Mouse (Mus musculus) hindbrain, embryonic 11.5 days (tissue): Measurements from ENCODE around the gene I830077J02Rik. TPM values are rescaled to one million over a fixed set of nuclear protein-coding genes. Genes with fewer than 3 reads are reported as not detected.
"Not testable (repeated sequence)": the region's sequence is repeated elsewhere in the genome, so short reads cannot be mapped to it uniquely, and the experiment has no call there.

Source experiments
- ATAC-seq: fragments of 200-750 bp; cut with Nextera tagmentation; 2 replicates; pipeline ENCODE4 v1.8.0; 2017; ENCODE audit warnings: mild to moderate bottlenecking, moderate TSS enrichment, moderate library complexity; ENCODE audit not compliant: low FRiP score
- DNase-seq: peaks from one replicate; pipeline ENCODE4 v3.0.0-alpha.2; 2015; ENCODE audit warnings: low spot score
- H3K27ac ChIP-seq: fragments of 300-500 bp; sonication (generic); 2 replicates; pipeline ENCODE4 v1.5.1; 2014; ENCODE audit warnings: mild to moderate bottlenecking, low read depth, low read length
- H3K27me3 ChIP-seq: fragments of 300-500 bp; sonication (generic); 2 replicates; pipeline ENCODE4 v1.6.1; 2014; ENCODE audit warnings: mild to moderate bottlenecking, low read length, moderate library complexity, mixed read lengths; ENCODE audit not compliant: control insufficient read depth, insufficient read depth
- H3K36me3 ChIP-seq: fragments of 300-500 bp; sonication (generic); 2 replicates; pipeline ENCODE4 v1.6.1; 2014; ENCODE audit warnings: mild to moderate bottlenecking, low read length, moderate library complexity, mixed read lengths; ENCODE audit not compliant: control insufficient read depth, insufficient read depth
- H3K4me1 ChIP-seq: fragments of 300-500 bp; sonication (generic); replicated peaks from 2 replicates; pipeline ENCODE4 v1.6.1; 2014; ENCODE audit warnings: low read length, mixed read lengths; ENCODE audit not compliant: control insufficient read depth, insufficient read depth
- H3K4me2 ChIP-seq: fragments of 300-500 bp; sonication (generic); replicated peaks from 2 replicates; pipeline ENCODE4 v1.6.1; 2014; ENCODE audit warnings: mild to moderate bottlenecking, low read depth, low read length
- H3K4me3 ChIP-seq: fragments of 300-500 bp; sonication (generic); 2 replicates; pipeline ENCODE4 v1.5.1; 2014; ENCODE audit warnings: low read depth, low read length
- H3K9ac ChIP-seq: fragments of 300-500 bp; sonication (generic); 2 replicates; pipeline ENCODE4 v1.6.1; 2014; ENCODE audit warnings: low read depth, low read length
- H3K9me3 ChIP-seq: fragments of 300-500 bp; sonication (generic); 2 replicates; pipeline ENCODE4 v1.6.1; 2016; ENCODE audit warnings: low read length; ENCODE audit not compliant: control insufficient read depth
- WGBS: fragments of 180-500 bp; shearing (Covaris S2); extraction: QIAGEN DNeasy Blood & Tissue Kit; methylation state at CpG from one replicate; pipeline ENCODE4 v1.1.7; 2014; 5-methylcytosine and 5-hydroxymethylcytosine counted together
- polyA plus RNA-seq: library from polyadenylated mRNA; unstranded; fragments of >200 nt; fragmentation: Nextera tagmentation; extraction: Ambion mirVana; gene quantifications from 2 replicates; pipeline ENCODE4 v1.2.1, GENCODE M21; 2014

The I830077J02Rik gene
- polyA plus RNA-seq, 1 experiment from 2014 or later: 0.97 TPM

DNA sequence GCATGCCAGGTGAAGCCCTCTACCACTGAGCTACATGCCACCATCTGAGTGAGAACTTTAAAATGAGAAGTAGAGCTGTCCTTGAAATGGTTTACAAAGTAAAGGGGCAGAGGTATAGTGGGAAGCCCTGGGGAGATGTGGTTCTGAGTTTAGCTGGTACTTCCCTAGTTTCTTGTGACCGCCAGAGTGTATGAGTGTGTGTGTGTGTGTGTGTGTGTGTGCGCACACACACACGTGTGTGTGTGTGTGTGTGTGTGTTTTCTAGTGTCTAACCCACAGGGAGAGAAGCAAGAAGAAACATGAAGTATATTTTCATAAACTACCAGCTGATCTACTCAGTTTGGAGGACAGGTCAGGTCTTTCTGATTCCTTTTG lies 4.3 kb downstream of the I830077J02Rik start:
- H3K9ac ChIP-seq: no peak overlapping the region
- ATAC-seq (no peak), DNase-seq (no peak)
- H3K4me1 ChIP-seq: no peaks in the 10 kb centered on the region
- H3K27ac ChIP-seq: no peak overlapping the region
- no peak overlapping the region for H3K4me2 ChIP-seq
- H3K4me3 ChIP-seq: no peak overlapping the region
- no peaks in the 10 kb centered on the region for H3K27me3 ChIP-seq
- WGBS: 92% methylated on average over 3 of the region's 3 CpGs
- no peaks in the 10 kb centered on the region for H3K9me3 ChIP-seq
- no peaks in the 10 kb centered on the region for H3K36me3 ChIP-seq

DNA sequence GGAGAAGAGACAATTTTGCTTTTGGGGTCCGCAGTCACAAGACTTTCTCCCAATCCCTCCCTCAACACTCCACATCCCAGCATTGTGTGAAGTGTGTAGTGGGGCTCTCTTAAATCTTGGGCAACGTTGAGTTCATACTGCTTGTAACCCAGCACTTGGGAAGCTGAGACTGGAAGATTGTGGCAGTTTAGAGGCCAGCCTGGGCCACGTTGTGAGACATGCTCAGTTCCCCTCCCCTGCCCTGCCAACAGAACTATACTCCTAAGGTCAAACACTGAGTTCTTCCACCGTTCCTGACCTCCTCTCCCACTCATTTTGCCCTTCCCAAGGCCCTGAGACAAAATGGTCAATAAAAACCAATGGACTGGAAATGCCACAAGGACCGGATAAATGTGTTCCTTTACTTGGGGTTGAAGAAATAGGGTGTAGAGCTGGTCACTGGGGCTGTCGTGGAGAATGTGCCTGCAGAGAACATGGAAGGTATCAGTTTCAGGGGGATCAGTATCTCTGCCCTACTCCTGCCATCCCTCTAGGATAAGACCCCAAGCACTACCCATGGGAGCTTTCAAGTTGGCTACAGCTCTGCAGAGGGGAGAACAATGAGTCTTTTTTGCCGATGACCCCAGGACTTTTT lies 4.8 kb downstream of the I830077J02Rik start:
- H3K4me2 ChIP-seq: no peak overlapping the region
- H3K9me3 ChIP-seq: no peaks in the 10 kb centered on the region
- no peaks in the 10 kb centered on the region for H3K36me3 ChIP-seq
- no peaks in the 10 kb centered on the region for H3K27me3 ChIP-seq
- DNase-seq (no peak), ATAC-seq (no peak)
- no peak overlapping the region for H3K4me3 ChIP-seq
- WGBS: 85% methylated on average over 7 of the region's 7 CpGs
- H3K9ac ChIP-seq: no peak overlapping the region
- no peak overlapping the region for H3K27ac ChIP-seq
- no peaks in the 10 kb centered on the region for H3K4me1 ChIP-seq

DNA sequence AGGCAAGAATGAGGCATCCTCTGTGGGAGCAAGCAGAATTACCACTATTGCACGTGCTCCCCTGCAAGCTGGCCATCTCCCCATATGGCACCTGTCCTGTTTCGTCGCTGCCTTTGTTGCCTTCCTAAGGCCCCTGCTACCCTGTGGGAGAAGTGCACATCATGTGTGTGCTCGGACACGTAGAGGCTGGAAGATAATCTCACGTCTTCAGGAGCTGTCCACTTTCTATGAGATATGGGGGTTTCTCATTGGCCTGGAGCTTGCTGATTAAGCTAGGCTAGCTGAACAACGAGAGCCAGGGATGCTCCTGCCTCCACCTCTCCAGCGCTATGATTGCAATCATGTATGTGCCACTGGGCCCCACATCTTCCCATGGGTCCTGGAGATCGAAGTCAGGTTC lies 7.8 kb downstream of the I830077J02Rik start:
- Histone ChIP-seq H3K36me3 (no peaks in the 10 kb centered on the region), H3K9me3 (no peaks in the 10 kb centered on the region), H3K4me1 (no peaks in the 10 kb centered on the region), H3K27ac (no peak overlapping the region), H3K4me2 (no peak overlapping the region), H3K9ac (no peak overlapping the region), H3K4me3 (no peak overlapping the region), H3K27me3 (no peaks in the 10 kb centered on the region)
- WGBS: 90% methylated on average over 9 of the region's 9 CpGs
- ATAC-seq: no peak
- no peak for DNase-seq

DNA sequence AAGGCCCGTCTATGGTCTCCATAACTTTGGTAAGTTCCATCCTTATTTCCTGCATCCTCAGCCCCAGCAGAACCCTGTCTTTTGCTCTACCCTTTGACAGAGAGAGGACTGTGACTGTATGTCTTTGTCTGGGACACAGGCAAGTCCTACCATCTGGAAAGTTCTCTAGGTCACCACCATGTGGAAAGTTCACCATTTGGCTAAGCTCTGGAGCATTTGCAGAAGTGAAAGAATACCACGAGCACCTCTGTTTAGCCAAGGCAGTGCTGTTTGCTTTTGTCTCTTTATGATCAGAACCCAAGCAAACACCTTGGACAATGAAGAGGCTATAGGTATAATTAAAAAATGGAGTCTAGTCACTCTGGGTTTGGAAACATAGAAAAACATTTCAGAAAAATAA lies 10.5 kb downstream of the I830077J02Rik start:
- Histone ChIP-seq H3K27me3 (no peaks in the 10 kb centered on the region), H3K4me3 (no peak overlapping the region), H3K4me1 (no peaks in the 10 kb centered on the region), H3K27ac (no peak overlapping the region), H3K9ac (no peak overlapping the region), H3K4me2 (no peak overlapping the region), H3K36me3 (no peaks in the 10 kb centered on the region), H3K9me3 (no peaks in the 10 kb centered on the region)
- DNase-seq: no peak
- no peak for ATAC-seq
- 85% methylated on average over 2 of the region's 2 CpGs for WGBS

DNA sequence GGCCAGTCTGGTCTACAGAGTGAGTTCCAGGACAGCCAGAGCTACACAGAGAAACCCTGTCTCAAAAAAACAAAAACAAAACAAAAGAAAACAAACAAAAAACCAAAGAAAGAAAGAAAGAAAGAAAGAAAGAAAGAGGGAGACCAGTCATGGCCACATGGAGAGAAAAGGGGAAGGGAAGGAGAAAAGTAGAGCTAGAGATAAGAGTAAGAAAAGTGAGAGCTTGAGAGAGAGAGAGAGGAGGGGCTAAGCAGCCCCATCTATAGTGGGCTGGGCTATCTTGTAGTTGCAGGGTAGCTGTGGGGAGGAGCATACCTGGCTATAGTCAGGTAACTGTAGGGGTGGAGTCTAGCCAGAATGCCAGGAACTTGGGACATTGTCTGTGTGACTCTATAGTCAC lies 11.7 kb downstream of the I830077J02Rik start:
- not testable (repeated sequence) for H3K27me3 ChIP-seq, DNase-seq, H3K4me2 ChIP-seq, H3K27ac ChIP-seq, H3K9me3 ChIP-seq, H3K4me3 ChIP-seq, ATAC-seq, H3K4me1 ChIP-seq, H3K9ac ChIP-seq, H3K36me3 ChIP-seq

DNA sequence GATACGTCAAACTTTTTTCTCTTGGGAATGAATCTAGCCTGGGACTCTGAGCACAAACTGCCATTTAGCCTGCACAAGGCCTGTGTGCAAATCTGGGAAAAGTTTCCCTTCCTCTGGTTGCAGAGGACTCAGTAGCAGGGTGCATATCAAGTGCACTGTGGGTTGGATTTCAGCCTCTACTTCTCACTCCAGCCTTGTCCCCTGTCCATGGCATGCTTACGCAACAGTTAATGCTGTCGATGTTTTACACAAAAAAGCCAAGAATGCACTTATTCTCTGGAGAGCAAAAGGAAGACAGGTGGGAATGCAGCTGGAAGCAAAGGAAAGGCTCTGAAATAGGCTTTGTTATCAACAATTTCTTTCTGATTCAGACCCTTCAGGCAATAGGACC lies 14.1 kb downstream of the I830077J02Rik start:
- DNase-seq: no peak
- 77% methylated on average over 3 of the region's 3 CpGs for WGBS
- H3K36me3 ChIP-seq: no peaks in the 10 kb centered on the region

DNA sequence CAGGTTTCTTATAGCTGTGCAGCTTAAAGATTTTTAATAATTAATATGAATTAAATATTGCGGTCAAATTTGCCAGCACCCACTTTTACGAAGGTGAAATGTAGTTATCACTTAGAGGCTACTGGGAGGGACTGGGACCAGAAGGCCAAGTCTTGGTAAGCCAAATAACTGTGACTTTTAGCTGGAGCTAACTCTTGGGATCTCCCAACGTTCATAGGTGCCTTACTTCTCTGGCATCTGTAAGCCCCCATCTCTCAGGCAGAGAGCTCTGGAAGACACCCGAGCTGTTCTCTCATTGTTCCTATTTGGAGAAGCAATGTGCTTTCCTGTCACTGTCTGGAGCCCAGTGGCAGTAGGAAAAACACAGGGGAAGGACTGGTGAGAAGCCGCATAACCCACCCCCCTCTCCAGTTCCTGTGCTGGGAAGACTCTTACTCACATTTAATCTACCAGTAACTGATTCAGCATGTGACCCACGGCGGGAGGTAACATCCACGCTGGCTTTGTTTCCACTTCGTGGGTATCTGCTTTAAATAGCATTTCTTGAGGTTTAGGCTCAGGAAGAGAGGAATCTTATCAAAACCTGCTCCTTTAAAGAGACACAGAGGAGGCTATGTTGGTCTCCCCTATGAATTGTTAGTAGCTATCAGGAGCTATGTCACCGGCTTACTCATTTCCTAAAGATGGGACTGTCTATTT lies 14.7 kb downstream of the I830077J02Rik start:
- ATAC-seq: no peak
- no peak overlapping the region for H3K4me2 ChIP-seq
- no peak overlapping the region for H3K9ac ChIP-seq
- DNase-seq: no peak
- no peak overlapping the region for H3K4me3 ChIP-seq
- H3K4me1 ChIP-seq: no peaks in the 10 kb centered on the region
- 63% methylated on average over 10 of the region's 10 CpGs for WGBS
- H3K27me3 ChIP-seq: no peaks in the 10 kb centered on the region
- H3K9me3 ChIP-seq: no peaks in the 10 kb centered on the region
- H3K27ac ChIP-seq: no peak overlapping the region
- no peaks in the 10 kb centered on the region for H3K36me3 ChIP-seq

More for the DNA sequence above, 14.1 kb downstream of the I830077J02Rik start:
- Histone ChIP-seq H3K9me3 (no peaks in the 10 kb centered on the region), H3K4me2 (no peak overlapping the region), H3K9ac (no peak overlapping the region), H3K4me3 (no peak overlapping the region), H3K27ac (no peak overlapping the region), H3K4me1 (no peaks in the 10 kb centered on the region), H3K27me3 (no peaks in the 10 kb centered on the region)
- ATAC-seq: no peak

DNA sequence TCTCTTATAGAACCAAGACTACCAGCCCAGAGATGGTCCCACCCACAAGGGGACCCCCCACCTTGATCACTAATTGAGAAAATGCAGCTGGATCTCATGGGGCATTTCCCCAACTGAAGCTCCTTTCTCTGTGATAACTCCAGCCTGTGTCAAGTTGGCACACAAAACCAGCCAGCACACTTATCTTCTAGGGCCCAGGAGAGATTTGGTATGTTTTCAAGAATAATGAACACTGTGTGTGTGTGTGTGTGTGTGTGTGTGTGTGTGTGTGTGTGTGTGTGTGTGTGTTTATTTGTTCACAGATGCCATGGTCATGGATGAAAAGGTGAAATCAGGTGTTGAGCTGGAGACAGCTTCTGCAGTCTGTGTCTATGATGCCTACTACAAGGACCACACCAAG lies 16.0 kb downstream of the I830077J02Rik start:
- not testable (repeated sequence) for ATAC-seq, H3K9ac ChIP-seq, DNase-seq, H3K4me2 ChIP-seq, H3K4me3 ChIP-seq, H3K27me3 ChIP-seq, H3K9me3 ChIP-seq, H3K36me3 ChIP-seq, H3K4me1 ChIP-seq, H3K27ac ChIP-seq

DNA sequence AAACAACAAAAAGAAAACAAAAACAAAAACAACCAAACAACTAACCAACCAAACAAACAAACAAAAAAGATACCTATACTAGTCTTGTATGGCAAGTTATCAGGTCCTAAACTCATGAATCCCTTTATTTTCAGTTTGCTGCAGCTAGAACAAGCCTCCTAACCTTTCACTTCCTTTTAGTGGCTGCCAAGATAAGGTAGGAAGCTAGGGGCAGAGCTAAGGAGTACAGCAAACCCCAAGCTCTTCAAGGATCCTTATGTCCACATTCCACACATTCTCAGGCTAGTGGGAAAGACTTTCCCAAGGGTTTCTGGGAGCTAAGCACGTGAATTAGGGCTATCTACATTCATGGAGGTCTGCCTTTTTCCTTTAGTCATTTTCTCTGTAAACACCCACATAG lies 17.2 kb downstream of the I830077J02Rik start:
- Histone ChIP-seq H3K27me3 (no peaks in the 10 kb centered on the region), H3K27ac (no peak overlapping the region), H3K4me2 (no peak overlapping the region), H3K36me3 (no peaks in the 10 kb centered on the region), H3K4me3 (no peak overlapping the region), H3K4me1 (no peaks in the 10 kb centered on the region), H3K9me3 (no peaks in the 10 kb centered on the region), H3K9ac (no peak overlapping the region)
- WGBS: 33% methylated on average over 1 of the region's 1 CpGs
- no peak for ATAC-seq
- DNase-seq: no peak
